Mouse (Mus musculus) lung, postnatal 0 days (tissue): ENCODE results near the gene Donson. TPM values are rescaled to one million over a fixed set of nuclear protein-coding genes. Genes with fewer than 3 reads are reported as not detected.

ENCODE experiments used
- ATAC-seq: fragments of 200-750 bp; cut with Nextera tagmentation; 2 replicates; pipeline ENCODE4 v1.8.0; 2017; ENCODE audit warnings: moderate library complexity
- DNase-seq: peaks from one replicate; pipeline ENCODE4 v3.0.0-alpha.2; 2016; ENCODE audit warnings: low spot score
- H3K27ac ChIP-seq: fragments of 300-500 bp; sonication (generic); 2 replicates; pipeline ENCODE4 v1.5.1; 2014; ENCODE audit warnings: antibody characterized with exemption, mild to moderate bottlenecking, low read length, mixed read lengths
- H3K27me3 ChIP-seq: fragments of 300-500 bp; sonication (generic); replicated peaks from 2 replicates; pipeline ENCODE4 v1.6.1; 2014; ENCODE audit warnings: low read length, mixed read lengths; ENCODE audit not compliant: insufficient read depth
- H3K36me3 ChIP-seq: fragments of 300-500 bp; sonication (generic); 2 replicates; pipeline ENCODE4 v1.6.1; 2014; ENCODE audit warnings: low read length, mixed read lengths; ENCODE audit not compliant: insufficient read depth
- H3K4me1 ChIP-seq: fragments of 300-500 bp; sonication (generic); 2 replicates; pipeline ENCODE4 v1.6.1; 2014; ENCODE audit warnings: antibody characterized with exemption, low read depth, low read length, mixed read lengths; ENCODE audit not compliant: insufficient read depth
- H3K4me2 ChIP-seq: fragments of 300-500 bp; sonication (generic); replicated peaks from 2 replicates; pipeline ENCODE4 v1.6.1; 2014; ENCODE audit warnings: low read depth, mild to moderate bottlenecking, low read length, moderate library complexity, mixed read lengths
- H3K4me3 ChIP-seq: fragments of 300-500 bp; sonication (generic); 2 replicates; pipeline ENCODE4 v1.5.1; 2014; ENCODE audit warnings: low read depth, low read length
- H3K9ac ChIP-seq: fragments of 300-500 bp; sonication (generic); replicated peaks from 2 replicates; pipeline ENCODE4 v1.6.1; 2014; ENCODE audit warnings: low read depth, mild to moderate bottlenecking
- H3K9me3 ChIP-seq: fragments of 300-500 bp; sonication (generic); 2 replicates; pipeline ENCODE4 v1.6.1; 2016; ENCODE audit warnings: low read length, mixed read lengths
- CTCF ChIP-seq: IDR thresholded peaks from 2 replicates; pipeline ENCODE4 v1.5.1; 2016; ENCODE audit warnings: antibody characterized with exemption, mild to moderate bottlenecking
- EP300 ChIP-seq: IDR thresholded peaks from 2 replicates; pipeline ENCODE4 v1.6.1; 2016; ENCODE audit warnings: antibody characterized with exemption, mild to moderate bottlenecking, control low read depth
- WGBS: fragments of 180-500 bp; shearing (Covaris S2); extraction: QIAGEN DNeasy Blood & Tissue Kit; methylation state at CpG from one replicate; pipeline ENCODE4 v1.1.7; 2014; 5-methylcytosine and 5-hydroxymethylcytosine counted together
- polyA plus RNA-seq: library from polyadenylated mRNA; unstranded; fragments of >200 nt; fragmentation: Nextera tagmentation; extraction: Ambion mirVana; gene quantifications from 2 replicates; pipeline ENCODE4 v1.2.1, GENCODE M21; 2015

Donson gene
- polyA plus RNA-seq, 1 experiment from 2014 or later: 6.0 TPM

GRCm38 (mm10) chr16:91678147-91678911, 10.2 kb downstream of the Donson start:
- ATAC-seq (peak; percentile 65; the same call in 1 of the 2 replicates), DNase-seq (peak; percentile 32)
- WGBS: 64% methylated on average over 5 of the region's 5 CpGs

GRCm38 (mm10) chr16:91674500-91674899, 14.1 kb downstream of the Donson start:
- 66% methylated on average over 4 of the region's 4 CpGs for WGBS
- ATAC-seq (no peak), DNase-seq (no peak)
- no peak overlapping the region for H3K4me2 ChIP-seq
- H3K9me3 ChIP-seq: no peaks in the 10 kb centered on the region
- H3K27me3 ChIP-seq: no peaks in the 10 kb centered on the region
- no peak overlapping the region for H3K9ac ChIP-seq
- H3K4me1 ChIP-seq: no peaks in the 10 kb centered on the region
- no peak overlapping the region for H3K27ac ChIP-seq
- TF ChIP-seq EP300: no peak
- no peak for TF ChIP-seq CTCF
- peaks cover 52% of the 10 kb centered on the region for H3K36me3 ChIP-seq
- no peak overlapping the region for H3K4me3 ChIP-seq

More at GRCm38 (mm10) chr16:91678147-91678911, 10.2 kb downstream of the Donson start:
- no peaks in the 10 kb centered on the region for H3K27me3 ChIP-seq
- H3K9ac ChIP-seq: no peak overlapping the region
- H3K4me3 ChIP-seq: no peak overlapping the region
- H3K4me1 ChIP-seq: no peaks in the 10 kb centered on the region
- no peak overlapping the region for H3K4me2 ChIP-seq
- peaks cover 28% of the 10 kb centered on the region; the same call in 1 of the 2 replicates for H3K36me3 ChIP-seq
- no peak for TF ChIP-seq CTCF
- TF ChIP-seq EP300: 0 out of 2 replicates have a peak, but pooled peaks have one; percentile 15
- no peak overlapping the region for H3K27ac ChIP-seq
- no peaks in the 10 kb centered on the region for H3K9me3 ChIP-seq

GRCm38 (mm10) chr16:91663795-91664194, 24.8 kb downstream of the Donson start:
- ATAC-seq (no peak), DNase-seq (no peak)
- Histone ChIP-seq H3K36me3 (peaks cover 45% of the 10 kb centered on the region), H3K9me3 (no peaks in the 10 kb centered on the region), H3K4me1 (no peaks in the 10 kb centered on the region), H3K9ac (no peak overlapping the region), H3K27me3 (no peaks in the 10 kb centered on the region), H3K4me2 (no peak overlapping the region), H3K27ac (no peak overlapping the region), H3K4me3 (no peak overlapping the region)
- no peak for TF ChIP-seq CTCF
- no peak for TF ChIP-seq EP300
- 94% methylated on average over 3 of the region's 3 CpGs for WGBS

- Histone ChIP-seq H3K36me3 (peaks cover 59% of the 10 kb centered on the region), H3K4me2 (no peak overlapping the region), H3K9me3 (no peaks in the 10 kb centered on the region), H3K4me3 (no peak overlapping the region), H3K9ac (no peak overlapping the region), H3K4me1 (no peaks in the 10 kb centered on the region), H3K27ac (no peak overlapping the region), H3K27me3 (no peaks in the 10 kb centered on the region)
- ATAC-seq: no peak
- no peak for DNase-seq
- TF ChIP-seq EP300 (no peak), CTCF (no peak)
- 89% methylated on average over 16 of the region's 16 CpGs for WGBS
Measured at GRCm38 (mm10) chr16:91662336-91662735, 26.2 kb downstream of the Donson start.

GRCm38 (mm10) chr16:91661397-91661796, 27.2 kb downstream of the Donson start:
- DNase-seq: no peak
- WGBS: 71% methylated on average over 1 of the region's 1 CpGs
- no peak overlapping the region for H3K27ac ChIP-seq
- no peak overlapping the region for H3K4me2 ChIP-seq
- H3K27me3 ChIP-seq: no peaks in the 10 kb centered on the region
- TF ChIP-seq CTCF: no peak
- no peak for TF ChIP-seq EP300
- no peak for ATAC-seq
- no peak overlapping the region for H3K4me3 ChIP-seq
- H3K9me3 ChIP-seq: no peaks in the 10 kb centered on the region
- H3K36me3 ChIP-seq: peaks cover 65% of the 10 kb centered on the region
- H3K9ac ChIP-seq: no peak overlapping the region
- no peaks in the 10 kb centered on the region for H3K4me1 ChIP-seq

GRCm38 (mm10) chr16:91659798-91660197, 28.8 kb downstream of the Donson start:
- no peak for TF ChIP-seq EP300
- no peak for TF ChIP-seq CTCF
- Histone ChIP-seq H3K4me2 (no peak overlapping the region), H3K36me3 (peaks cover 65% of the 10 kb centered on the region), H3K9me3 (no peaks in the 10 kb centered on the region), H3K27ac (no peak overlapping the region), H3K27me3 (no peaks in the 10 kb centered on the region), H3K4me3 (no peak overlapping the region), H3K9ac (no peak overlapping the region), H3K4me1 (no peaks in the 10 kb centered on the region)
- 96% methylated on average over 20 of the region's 20 CpGs for WGBS
- DNase-seq (no peak), ATAC-seq (no peak)
